Mouse (Mus musculus): ENCODE measurements at regions not wholly inside any gene's neighbourhood (a gene's known extent, or its start where the extent isn't known, plus 50 kb on each side); places are given as distances from the start of the nearest gene placed in this dataset.
A peak's percentile ranks its signal among the peaks of the same experiment; 100 is the strongest.

DNA sequence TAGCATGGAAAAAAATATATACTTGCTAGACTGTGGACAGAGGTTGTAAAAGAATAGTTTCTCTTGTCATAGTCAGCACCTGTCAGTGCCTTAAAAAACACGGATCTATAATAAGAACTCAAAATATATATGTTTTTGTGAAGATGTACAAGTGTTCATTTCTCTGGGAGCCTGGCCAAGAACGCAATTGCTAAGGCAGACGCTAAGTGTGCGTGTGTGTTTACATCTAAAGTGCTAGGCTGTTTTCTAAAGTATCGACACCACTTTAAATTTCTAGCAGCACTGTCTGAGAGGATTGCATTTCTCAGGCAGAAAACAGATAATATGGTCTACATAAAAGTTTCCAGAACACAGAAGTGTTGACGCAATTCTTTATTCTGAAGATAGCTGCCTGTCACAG is 330.2 kb upstream of the Tmem229a start:
- no peaks in the 10 kb centered on the region for H3K4me1 ChIP-seq (ENCODE audit: insufficient read depth)
- DNase-seq (no peak), ATAC-seq (no peak)
- no peaks in the 10 kb centered on the region for H3K36me3 ChIP-seq (replicated peaks; ENCODE audit: insufficient read depth, low read length)
- no peak overlapping the region for H3K9ac ChIP-seq (replicated peaks)
- H3K27me3 ChIP-seq (ENCODE audit: insufficient read depth, low read length): no peaks in the 10 kb centered on the region
- TF ChIP-seq CTCF (IDR thresholded peaks at IDR 0.05; ENCODE audit: low read depth) (no peak), EP300 (IDR thresholded peaks at IDR 0.05; ENCODE audit: low read depth) (no peak)
- 77% methylated on average over 6 of the region's 6 CpGs for WGBS (ENCODE audit: insufficient replicate concordance)
- H3K9me3 ChIP-seq (ENCODE audit: low read length): no peaks in the 10 kb centered on the region
- no peak overlapping the region for H3K27ac ChIP-seq (ENCODE audit: low read depth)
- H3K4me3 ChIP-seq (ENCODE audit: low read depth, low read length): no peak overlapping the region
- no peak overlapping the region for H3K4me2 ChIP-seq (ENCODE audit: low read depth, low read length)

GRCm38 (mm10) chr6:25278509-25278908 is 322.4 kb upstream of the Tmem229a start:
- no peak overlapping the region for H3K4me3 ChIP-seq (ENCODE audit: low read depth, low read length)
- no peaks in the 10 kb centered on the region for H3K27me3 ChIP-seq (ENCODE audit: insufficient read depth, low read length)
- TF ChIP-seq CTCF (IDR thresholded peaks at IDR 0.05; ENCODE audit: low read depth) (no peak), EP300 (IDR thresholded peaks at IDR 0.05; ENCODE audit: low read depth) (no peak)
- DNase-seq: no peak
- ATAC-seq: no peak
- H3K9me3 ChIP-seq (ENCODE audit: low read length): no peaks in the 10 kb centered on the region
- H3K4me2 ChIP-seq (ENCODE audit: low read depth, low read length): no peak overlapping the region
- H3K9ac ChIP-seq (replicated peaks): no peak overlapping the region
- H3K27ac ChIP-seq (ENCODE audit: low read depth): no peak overlapping the region
- H3K4me1 ChIP-seq (ENCODE audit: insufficient read depth): no peaks in the 10 kb centered on the region
- WGBS (ENCODE audit: insufficient replicate concordance): 64% methylated on average over 1 of the region's 1 CpGs
- no peaks in the 10 kb centered on the region for H3K36me3 ChIP-seq (replicated peaks; ENCODE audit: insufficient read depth, low read length)

DNA sequence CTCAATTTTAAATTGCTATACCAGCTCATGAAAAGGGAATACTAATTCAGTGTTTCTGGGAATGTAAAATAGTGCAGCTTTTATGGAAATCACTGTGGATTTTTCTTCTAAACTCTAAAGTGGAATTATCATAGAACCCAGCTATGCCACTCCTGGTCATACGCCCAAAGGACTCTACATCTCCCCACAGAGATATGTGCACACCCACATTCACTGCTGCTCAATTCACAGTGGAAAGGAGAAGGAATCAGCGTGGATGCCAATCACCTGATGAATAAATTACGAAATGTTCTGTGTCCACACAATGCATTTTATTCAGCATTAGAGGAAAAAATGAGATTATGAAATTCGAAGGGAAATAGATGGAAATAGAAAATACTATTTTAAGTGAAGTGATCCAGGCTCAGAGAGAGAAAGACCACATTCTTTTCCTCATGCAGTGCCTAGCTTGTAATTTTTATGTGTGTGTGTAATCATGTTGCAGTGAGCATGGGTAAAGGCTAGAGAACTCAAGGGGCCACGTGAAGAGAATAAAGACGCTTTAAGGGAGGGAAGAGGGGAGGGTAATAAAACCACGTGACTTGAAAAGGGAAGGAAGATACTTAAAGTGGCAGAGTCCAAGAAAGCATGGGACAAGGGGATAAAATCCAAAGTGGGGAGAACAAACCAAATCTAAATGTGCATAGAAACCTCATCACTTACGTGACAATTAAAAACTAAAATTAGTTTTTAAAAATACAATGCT is 321.8 kb upstream of the Tmem229a start:
- ATAC-seq (no peak), DNase-seq (no peak)
- Histone ChIP-seq H3K4me2 (ENCODE audit: low read depth, low read length) (no peak overlapping the region), H3K36me3 (replicated peaks; ENCODE audit: insufficient read depth, low read length) (no peaks in the 10 kb centered on the region), H3K4me3 (ENCODE audit: low read depth, low read length) (no peak overlapping the region), H3K27ac (ENCODE audit: low read depth) (no peak overlapping the region), H3K9me3 (ENCODE audit: low read length) (no peaks in the 10 kb centered on the region), H3K9ac (replicated peaks) (no peak overlapping the region), H3K27me3 (ENCODE audit: insufficient read depth, low read length) (no peaks in the 10 kb centered on the region), H3K4me1 (ENCODE audit: insufficient read depth) (no peaks in the 10 kb centered on the region)
- no peak for TF ChIP-seq CTCF (IDR thresholded peaks at IDR 0.05; ENCODE audit: low read depth)
- TF ChIP-seq EP300 (IDR thresholded peaks at IDR 0.05; ENCODE audit: low read depth): no peak
- 46% methylated on average over 8 of the region's 8 CpGs for WGBS (ENCODE audit: insufficient replicate concordance)

DNA sequence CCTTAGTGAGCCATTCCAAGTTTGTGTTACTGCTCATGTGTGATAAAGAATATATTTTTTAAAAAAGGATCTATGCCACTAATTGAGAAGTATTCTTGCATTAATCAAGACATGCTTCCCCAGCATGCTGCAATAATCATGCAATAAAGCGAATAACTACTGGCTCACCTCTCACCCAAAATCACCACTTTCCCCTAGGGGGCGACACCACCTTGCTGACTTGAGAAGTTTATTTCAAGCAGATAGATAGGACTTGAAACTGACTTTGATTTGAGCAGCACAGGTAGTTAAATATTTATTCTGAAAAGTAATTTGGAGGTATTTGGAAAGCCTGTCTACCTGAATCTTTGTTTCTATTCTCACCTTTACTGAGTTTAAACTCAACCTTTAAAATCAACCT is 320.1 kb upstream of the Tmem229a start:
- H3K36me3 ChIP-seq (replicated peaks; ENCODE audit: insufficient read depth, low read length): no peaks in the 10 kb centered on the region
- H3K9me3 ChIP-seq (ENCODE audit: low read length): no peaks in the 10 kb centered on the region
- ATAC-seq (no peak), DNase-seq (peak; percentile 47)
- 45% methylated on average over 2 of the region's 2 CpGs for WGBS (ENCODE audit: insufficient replicate concordance)
- no peak overlapping the region for H3K4me2 ChIP-seq (ENCODE audit: low read depth, low read length)
- H3K4me3 ChIP-seq (ENCODE audit: low read depth, low read length): no peak overlapping the region
- no peak overlapping the region for H3K27ac ChIP-seq (ENCODE audit: low read depth)
- no peak overlapping the region for H3K9ac ChIP-seq (replicated peaks)
- peak; percentile 66 for TF ChIP-seq CTCF (IDR thresholded peaks at IDR 0.05; ENCODE audit: low read depth)
- no peak for TF ChIP-seq EP300 (IDR thresholded peaks at IDR 0.05; ENCODE audit: low read depth)
- H3K27me3 ChIP-seq (ENCODE audit: insufficient read depth, low read length): no peaks in the 10 kb centered on the region
- H3K4me1 ChIP-seq (ENCODE audit: insufficient read depth): no peaks in the 10 kb centered on the region

GRCm38 (mm10) chr6:25260559-25260958 is 304.5 kb upstream of the Tmem229a start:
- no peaks in the 10 kb centered on the region for H3K27me3 ChIP-seq (ENCODE audit: insufficient read depth, low read length)
- ATAC-seq: no peak
- no peaks in the 10 kb centered on the region for H3K4me1 ChIP-seq (ENCODE audit: insufficient read depth)
- no peak for DNase-seq
- 87% methylated on average over 1 of the region's 1 CpGs for WGBS (ENCODE audit: insufficient replicate concordance)
- no peak overlapping the region for H3K4me2 ChIP-seq (ENCODE audit: low read depth, low read length)
- no peak overlapping the region for H3K9ac ChIP-seq (replicated peaks)
- no peaks in the 10 kb centered on the region for H3K9me3 ChIP-seq (ENCODE audit: low read length)
- H3K27ac ChIP-seq (ENCODE audit: low read depth): no peak overlapping the region
- H3K36me3 ChIP-seq (replicated peaks; ENCODE audit: insufficient read depth, low read length): no peaks in the 10 kb centered on the region
- TF ChIP-seq EP300 (IDR thresholded peaks at IDR 0.05; ENCODE audit: low read depth): no peak
- no peak for TF ChIP-seq CTCF (IDR thresholded peaks at IDR 0.05; ENCODE audit: low read depth)
- H3K4me3 ChIP-seq (ENCODE audit: low read depth, low read length): no peak overlapping the region

- Histone ChIP-seq H3K4me3 (ENCODE audit: low read depth, low read length) (no peak overlapping the region), H3K27ac (ENCODE audit: low read depth) (no peak overlapping the region), H3K4me2 (ENCODE audit: low read depth, low read length) (no peak overlapping the region), H3K27me3 (ENCODE audit: insufficient read depth, low read length) (no peaks in the 10 kb centered on the region), H3K4me1 (ENCODE audit: insufficient read depth) (no peaks in the 10 kb centered on the region), H3K9me3 (ENCODE audit: low read length) (no peaks in the 10 kb centered on the region), H3K9ac (replicated peaks) (no peak overlapping the region), H3K36me3 (replicated peaks; ENCODE audit: insufficient read depth, low read length) (no peaks in the 10 kb centered on the region)
- TF ChIP-seq CTCF (IDR thresholded peaks at IDR 0.05; ENCODE audit: low read depth) (no peak), EP300 (IDR thresholded peaks at IDR 0.05; ENCODE audit: low read depth) (no peak)
- WGBS (ENCODE audit: insufficient replicate concordance): 72% methylated on average over 2 of the region's 2 CpGs
- DNase-seq (no peak), ATAC-seq (no peak)
Observed at GRCm38 (mm10) chr6:25255762-25256161, 299.7 kb upstream of the Tmem229a start.

Data from liver, postnatal 0 days (tissue).